Comparison of ENCODE assay signal across 17 mouse cellular contexts in genomic region chr14:22036338-22036737, GRCm38 (mm10). TPM values are rescaled to one million over a fixed set of nuclear protein-coding genes. Genes with fewer than 3 reads are reported as not detected.
A peak's percentile ranks its signal among the peaks of the same experiment; 100 is the strongest.
DNase-seq lines count a peak whose midpoint lies in the region; ATAC-seq and TF ChIP-seq lines count a peak whose summit lies in the region.
"Had no signal": no experiment of that assay in that cellular context is flagged by ENCODE, and none has a peak within 500 bp of the region (broad histone marks: within the 10 kb centered on the region; RNA-seq: fewer than 3 reads in every experiment).

No protein-coding gene starts in this region.

- ATAC-seq in hindbrain, embryonic 11.5 days (ENCODE audit: low FRiP score), result no peak
- ATAC-seq in hindbrain, postnatal 0 days, result no peak
- peak; percentile 52; the same call in 1 of the 2 replicates for ATAC-seq in forebrain, embryonic 13.5 days
- ATAC-seq in intestine, embryonic 16.5 days, result 0 out of 2 replicates have a peak, but pooled peaks have one; percentile 5
- ATAC-seq: inflammation-experienced regulatory T-cells, adult 6 months; liver, postnatal 0 days had no signal

- no peak overlapping the region for H3K4me3 ChIP-seq in hindbrain, embryonic 11.5 days (ENCODE audit: low read depth, low read length)
- H3K4me3 ChIP-seq in hindbrain, postnatal 0 days (ENCODE audit: low read length), result no peak overlapping the region
- no peak overlapping the region for H3K4me3 ChIP-seq in embryonic facial prominence, embryonic 10.5 days
- H3K4me3 ChIP-seq in forebrain, embryonic 13.5 days, result no peak overlapping the region
- H3K4me3 ChIP-seq in intestine, embryonic 16.5 days (ENCODE audit: low read length), result no peak overlapping the region
- H3K4me3 ChIP-seq: embryonic facial prominence, embryonic 15.5 days had no signal

- H3K36me3 ChIP-seq in hindbrain, embryonic 11.5 days (ENCODE audit: control insufficient read depth, insufficient read depth, low read length), result no peaks in the 10 kb centered on the region
- no peaks in the 10 kb centered on the region for H3K36me3 ChIP-seq in hindbrain, postnatal 0 days (ENCODE audit: insufficient read depth, low read length)
- no peaks in the 10 kb centered on the region for H3K36me3 ChIP-seq in embryonic facial prominence, embryonic 10.5 days (replicated peaks)
- no peaks in the 10 kb centered on the region for H3K36me3 ChIP-seq in forebrain, embryonic 13.5 days (ENCODE audit: poor library complexity, severe bottlenecking)
- H3K36me3 ChIP-seq in intestine, embryonic 16.5 days (ENCODE audit: control insufficient read depth, insufficient read depth, low read length), result no peaks in the 10 kb centered on the region
- H3K36me3 ChIP-seq: embryonic facial prominence, embryonic 15.5 days had no signal

- H3K9ac ChIP-seq in hindbrain, embryonic 11.5 days (ENCODE audit: low read depth, low read length), result no peak overlapping the region
- H3K9ac ChIP-seq in hindbrain, postnatal 0 days (replicated peaks; ENCODE audit: low read length), result no peak overlapping the region
- H3K9ac ChIP-seq in forebrain, embryonic 13.5 days, result no peak overlapping the region
- no peak overlapping the region for H3K9ac ChIP-seq in intestine, embryonic 16.5 days (ENCODE audit: low read depth, low read length)
- H3K9ac ChIP-seq: embryonic facial prominence, embryonic 15.5 days; liver, postnatal 0 days had no signal

- H3K27ac ChIP-seq in hindbrain, embryonic 11.5 days (ENCODE audit: low read depth, low read length), result no peak overlapping the region
- no peak overlapping the region for H3K27ac ChIP-seq in hindbrain, postnatal 0 days
- H3K27ac ChIP-seq in embryonic facial prominence, embryonic 10.5 days (replicated peaks), result 0 out of 2 replicates have a peak overlapping the region, but pooled peaks have one; percentile 35
- H3K27ac ChIP-seq in forebrain, embryonic 13.5 days, result peak overlapping the region; percentile 37
- no peak overlapping the region for H3K27ac ChIP-seq in intestine, embryonic 16.5 days (ENCODE audit: low read length)
- H3K27ac ChIP-seq: embryonic facial prominence, embryonic 15.5 days had no signal

- H3K4me2 ChIP-seq in hindbrain, embryonic 11.5 days (replicated peaks; ENCODE audit: low read depth, low read length), result no peak overlapping the region
- H3K4me2 ChIP-seq in hindbrain, postnatal 0 days (ENCODE audit: low read depth, low read length), result no peak overlapping the region
- peak overlapping the region; percentile 8; the same call in 1 of the 2 replicates for H3K4me2 ChIP-seq in forebrain, embryonic 13.5 days
- no peak overlapping the region for H3K4me2 ChIP-seq in intestine, embryonic 16.5 days (ENCODE audit: low read depth, low read length)
- H3K4me2 ChIP-seq: embryonic facial prominence, embryonic 15.5 days had no signal

- peak; percentile 18 for DNase-seq in hindbrain, embryonic 11.5 days (ENCODE audit: low spot score)
- no peak for DNase-seq in hindbrain, postnatal 0 days (ENCODE audit: low spot score)
- DNase-seq in embryonic facial prominence, embryonic 10.5 days (ENCODE audit: low spot score), result no peak
- no peak for DNase-seq in layer of hippocampus, postnatal 36 days
- DNase-seq in testis, postnatal 10 days (ENCODE audit: low spot score), result no peak
- DNase-seq in gastrocnemius, postnatal 36 days, result no peak
- DNase-seq: cerebellum, adult 18-20 months; liver; liver, postnatal 0 days; right cerebral cortex, postnatal 25 days; thymus, postnatal 25 days had no signal

- H3K9me3 ChIP-seq in hindbrain, embryonic 11.5 days (ENCODE audit: control insufficient read depth, low read length), result no peaks in the 10 kb centered on the region
- no peaks in the 10 kb centered on the region for H3K9me3 ChIP-seq in hindbrain, postnatal 0 days (ENCODE audit: low read length)
- H3K9me3 ChIP-seq in embryonic facial prominence, embryonic 10.5 days, result no peaks in the 10 kb centered on the region
- no peaks in the 10 kb centered on the region for H3K9me3 ChIP-seq in forebrain, embryonic 13.5 days (replicated peaks)
- no peaks in the 10 kb centered on the region for H3K9me3 ChIP-seq in intestine, embryonic 16.5 days (ENCODE audit: control insufficient read depth, low read length)
- H3K9me3 ChIP-seq: embryonic facial prominence, embryonic 15.5 days had no signal

- TF ChIP-seq CTCF in hindbrain, postnatal 0 days (IDR thresholded peaks at IDR 0.05; ENCODE audit: low read depth), result no peak

- H3K27me3 ChIP-seq in hindbrain, embryonic 11.5 days (ENCODE audit: control insufficient read depth, insufficient read depth, low read length), result 0 out of 2 replicates have a peak, but pooled peaks cover 2% of the 10 kb centered on the region
- no peaks in the 10 kb centered on the region; the same call in 1 of the 2 replicates for H3K27me3 ChIP-seq in hindbrain, postnatal 0 days (ENCODE audit: insufficient read depth, low read length)
- peaks cover 36% of the 10 kb centered on the region for H3K27me3 ChIP-seq in embryonic facial prominence, embryonic 10.5 days (replicated peaks; ENCODE audit: low read depth, poor library complexity, severe bottlenecking)
- peaks cover 78% of the 10 kb centered on the region for H3K27me3 ChIP-seq in forebrain, embryonic 13.5 days
- no peaks in the 10 kb centered on the region for H3K27me3 ChIP-seq in intestine, embryonic 16.5 days (replicated peaks; ENCODE audit: control insufficient read depth, insufficient read depth, low read length)
- H3K27me3 ChIP-seq: embryonic facial prominence, embryonic 15.5 days had no signal

- intact Hi-C loops in gastrocnemius, postnatal 36 days (cut with DNase I), result no loop called here

- 30% methylated on average over 6 of the region's 6 CpGs for WGBS in hindbrain, embryonic 11.5 days
- WGBS in hindbrain, postnatal 0 days, result 42% methylated on average over 6 of the region's 6 CpGs
- 44% methylated on average over 6 of the region's 6 CpGs for WGBS in embryonic facial prominence, embryonic 10.5 days
- WGBS in forebrain, embryonic 13.5 days, result 20% methylated on average over 6 of the region's 6 CpGs
- WGBS in intestine, embryonic 16.5 days, result 48% methylated on average over 6 of the region's 6 CpGs

- H3K4me1 ChIP-seq in hindbrain, embryonic 11.5 days (replicated peaks; ENCODE audit: control insufficient read depth, insufficient read depth, low read length), result no peaks in the 10 kb centered on the region; the same call in 1 of the 2 replicates
- 0 out of 2 replicates have a peak, but pooled peaks cover 3% of the 10 kb centered on the region for H3K4me1 ChIP-seq in hindbrain, postnatal 0 days (ENCODE audit: insufficient read depth, low read length)
- peaks cover 46% of the 10 kb centered on the region for H3K4me1 ChIP-seq in embryonic facial prominence, embryonic 10.5 days
- peaks cover 31% of the 10 kb centered on the region for H3K4me1 ChIP-seq in forebrain, embryonic 13.5 days
- peaks cover 10% of the 10 kb centered on the region for H3K4me1 ChIP-seq in intestine, embryonic 16.5 days (ENCODE audit: control insufficient read depth, insufficient read depth, low read length)

RNA-seq across cellular contexts. Expression of gene Lrmda, which starts 16.8 kb away (rescaled TPM):
- 0.20 and 0.91 TPM in 2 replicates for polyA plus RNA-seq in hindbrain, embryonic 11.5 days (2014; fragmentation: Nextera tagmentation; extraction: Ambion mirVana)
- 0.21 TPM in 1 of 2 replicates, not detected in the other for total RNA-seq in hindbrain, postnatal 0 days (2014; rRNA removed)
- 0.52 and 0.53 TPM in 2 replicates for polyA plus RNA-seq in hindbrain, postnatal 0 days (2015; fragmentation: Nextera tagmentation; extraction: Ambion mirVana)
- polyA plus RNA-seq in embryonic facial prominence, embryonic 10.5 days (2016; fragmentation: Nextera tagmentation; extraction: Ambion mirVana), result 0.85 and 0.88 TPM in 2 replicates
- not detected in 2 replicates for polyA plus RNA-seq in forebrain, embryonic 13.5 days (2015; fragmentation: Nextera tagmentation; extraction: Ambion mirVana)
- 0.53 and 0.81 TPM in 2 replicates for polyA plus RNA-seq in intestine, embryonic 16.5 days (2015; fragmentation: Nextera tagmentation; extraction: Ambion mirVana)
- 1 to 10 TPM in 1 of 2 experiments, under 1 TPM in 1; 0.87 to 1.0 TPM for total RNA-seq in layer of hippocampus, postnatal 36 days (2021)
- 1 to 10 TPM; 1.7 to 2.8 TPM for total RNA-seq in gastrocnemius, postnatal 36 days (2021)
- polyA plus RNA-seq: C2C12; inflammation-experienced regulatory T-cells, adult 6 months had no signal

RNA-seq across cellular contexts. Expression of gene Zfp503, which starts 46.9 kb away (rescaled TPM):
- polyA plus RNA-seq in hindbrain, embryonic 11.5 days (2014; fragmentation: Nextera tagmentation; extraction: Ambion mirVana), result 11.8 and 15.4 TPM in 2 replicates
- total RNA-seq in hindbrain, postnatal 0 days (2014; rRNA removed), result 25.5 and 25.6 TPM in 2 replicates
- polyA plus RNA-seq in hindbrain, postnatal 0 days (2015; fragmentation: Nextera tagmentation; extraction: Ambion mirVana), result 8.4 and 10.4 TPM in 2 replicates
- 9.7 and 12.5 TPM in 2 replicates for polyA plus RNA-seq in embryonic facial prominence, embryonic 10.5 days (2016; fragmentation: Nextera tagmentation; extraction: Ambion mirVana)
- polyA plus RNA-seq in forebrain, embryonic 13.5 days (2015; fragmentation: Nextera tagmentation; extraction: Ambion mirVana), result 6.1 and 7.7 TPM in 2 replicates
- polyA plus RNA-seq in intestine, embryonic 16.5 days (2015; fragmentation: Nextera tagmentation; extraction: Ambion mirVana), result 5.1 and 7.2 TPM in 2 replicates
- 1 to 10 TPM; 2.8 to 3.0 TPM for total RNA-seq in layer of hippocampus, postnatal 36 days (2021)
- total RNA-seq in gastrocnemius, postnatal 36 days (2021), result 10 to 100 TPM in 1 of 2 experiments, 1 to 10 TPM in 1; 6.5 to 18.3 TPM
- total RNA-seq: megakaryocyte-erythroid progenitor cell, adult 5-6 weeks had no signal
- polyA plus RNA-seq: inflammation-experienced regulatory T-cells, adult 6 months had no signal

Comparison
In these comparisons a context has a peak if more than half of its experiments do, and no peak if none do; other contexts are left out.
1. ATAC-seq: peak in forebrain, embryonic 13.5 days (single experiment) and intestine, embryonic 16.5 days (single experiment); none in hindbrain, embryonic 11.5 days (single experiment) and hindbrain, postnatal 0 days (single experiment).
2. H3K27ac ChIP-seq: peak in embryonic facial prominence, embryonic 10.5 days (single experiment) and forebrain, embryonic 13.5 days (single experiment); none in hindbrain, embryonic 11.5 days (single experiment), hindbrain, postnatal 0 days (single experiment) and intestine, embryonic 16.5 days (single experiment).